Mouse (Mus musculus) neural tube, embryonic 11.5 days (tissue): Measurements from ENCODE around the gene Grin2c. TPM values are rescaled to one million over a fixed set of nuclear protein-coding genes. Genes with fewer than 3 reads are reported as not detected.
A peak's percentile ranks its signal among the peaks of the same experiment; 100 is the strongest.

Experiments used
- ATAC-seq: fragments of 200-750 bp; cut with Nextera tagmentation; 2 replicates; pipeline ENCODE4 v1.8.0; 2017; ENCODE audit warnings: moderate number of reproducible peaks, mild to moderate bottlenecking, moderate TSS enrichment, moderate library complexity; ENCODE audit not compliant: insufficient read depth, low FRiP score, low TSS enrichment
- DNase-seq: peaks from one replicate; pipeline ENCODE4 v3.0.0-alpha.2; 2015; ENCODE audit warnings: low spot score
- H3K27ac ChIP-seq: fragments of 300-500 bp; sonication (generic); 2 replicates; pipeline ENCODE4 v1.5.1; 2014; ENCODE audit warnings: low read depth, mild to moderate bottlenecking, low read length
- H3K27me3 ChIP-seq: fragments of 300-500 bp; sonication (generic); 2 replicates; pipeline ENCODE4 v1.6.1; 2014; ENCODE audit warnings: mild to moderate bottlenecking, low read length, mixed read lengths; ENCODE audit not compliant: control insufficient read depth, insufficient read depth
- H3K36me3 ChIP-seq: fragments of 300-500 bp; sonication (generic); 2 replicates; pipeline ENCODE4 v1.6.1; 2014; ENCODE audit warnings: mild to moderate bottlenecking, low read length, moderate library complexity, mixed read lengths; ENCODE audit not compliant: control insufficient read depth, insufficient read depth
- H3K4me1 ChIP-seq: fragments of 300-500 bp; sonication (generic); 2 replicates; pipeline ENCODE4 v1.6.1; 2014; ENCODE audit warnings: low read length, mixed read lengths; ENCODE audit not compliant: control insufficient read depth, insufficient read depth
- H3K4me2 ChIP-seq: fragments of 300-500 bp; sonication (generic); 2 replicates; pipeline ENCODE4 v1.6.1; 2014; ENCODE audit warnings: low read depth, mild to moderate bottlenecking, moderate library complexity
- H3K4me3 ChIP-seq: fragments of 300-500 bp; sonication (generic); 2 replicates; pipeline ENCODE4 v1.5.1; 2014; ENCODE audit warnings: low read depth, low read length
- H3K9ac ChIP-seq: fragments of 300-500 bp; sonication (generic); 2 replicates; pipeline ENCODE4 v1.6.1; 2014; ENCODE audit warnings: mild to moderate bottlenecking, low read length
- H3K9me3 ChIP-seq: fragments of 300-500 bp; sonication (generic); 2 replicates; pipeline ENCODE4 v1.6.1; 2016; ENCODE audit warnings: low read length; ENCODE audit not compliant: control insufficient read depth
- WGBS: fragments of 180-500 bp; shearing (Covaris S2); extraction: QIAGEN DNeasy Blood & Tissue Kit; methylation state at CpG from one replicate; pipeline ENCODE4 v1.1.7; 2014; 5-methylcytosine and 5-hydroxymethylcytosine counted together
- polyA plus RNA-seq: library from polyadenylated mRNA; unstranded; fragments of >200 nt; fragmentation: Nextera tagmentation; extraction: Ambion mirVana; gene quantifications from 2 replicates; pipeline ENCODE4 v1.2.1, GENCODE M21; 2014

The Grin2c gene
- polyA plus RNA-seq, 1 experiment from 2014 or later: 0.57 TPM

DNA sequence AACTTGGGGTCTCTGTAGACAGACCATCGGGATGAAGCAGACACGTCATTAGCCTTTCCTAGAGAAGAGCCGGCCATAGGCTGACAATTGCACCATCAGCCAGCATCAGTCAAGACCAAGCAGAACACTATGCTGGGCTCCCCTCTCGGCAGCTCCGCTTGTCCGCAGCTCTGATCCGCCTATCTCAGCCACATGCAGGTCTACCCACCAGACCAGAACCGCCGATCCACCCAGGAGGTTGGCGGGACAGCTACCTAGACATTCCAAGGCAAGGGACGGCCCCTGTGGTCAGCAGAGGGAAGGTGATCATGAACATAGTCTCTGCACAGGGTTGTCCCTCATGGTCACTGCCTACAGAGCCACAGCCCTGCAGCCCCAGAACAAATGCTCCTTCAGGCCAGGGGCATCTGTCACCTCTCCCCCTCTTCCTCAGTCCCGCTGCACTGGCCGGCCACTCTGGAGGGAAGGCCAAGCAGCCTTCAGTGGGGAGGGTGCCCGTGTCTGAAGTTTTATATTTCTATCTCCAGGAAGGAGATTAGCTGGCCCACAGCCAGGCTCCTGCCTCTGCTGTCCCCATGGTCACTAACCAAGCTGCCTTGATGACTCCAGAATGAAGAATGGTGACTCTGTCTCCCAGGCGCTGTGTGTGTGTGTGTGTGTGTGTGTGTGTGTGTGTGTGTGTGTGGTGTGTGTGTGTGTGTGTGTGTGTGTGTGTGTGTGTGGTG is 32.6 kb downstream of the Grin2c start:
- Histone ChIP-seq H3K4me1 (peaks cover 41% of the 10 kb centered on the region), H3K4me2 (no peak overlapping the region), H3K27me3 (no peaks in the 10 kb centered on the region), H3K36me3 (no peaks in the 10 kb centered on the region), H3K9me3 (no peaks in the 10 kb centered on the region), H3K27ac (no peak overlapping the region), H3K4me3 (no peak overlapping the region), H3K9ac (no peak overlapping the region)
- ATAC-seq (no peak), DNase-seq (no peak)
- WGBS: 73% methylated on average over 15 of the region's 15 CpGs

DNA sequence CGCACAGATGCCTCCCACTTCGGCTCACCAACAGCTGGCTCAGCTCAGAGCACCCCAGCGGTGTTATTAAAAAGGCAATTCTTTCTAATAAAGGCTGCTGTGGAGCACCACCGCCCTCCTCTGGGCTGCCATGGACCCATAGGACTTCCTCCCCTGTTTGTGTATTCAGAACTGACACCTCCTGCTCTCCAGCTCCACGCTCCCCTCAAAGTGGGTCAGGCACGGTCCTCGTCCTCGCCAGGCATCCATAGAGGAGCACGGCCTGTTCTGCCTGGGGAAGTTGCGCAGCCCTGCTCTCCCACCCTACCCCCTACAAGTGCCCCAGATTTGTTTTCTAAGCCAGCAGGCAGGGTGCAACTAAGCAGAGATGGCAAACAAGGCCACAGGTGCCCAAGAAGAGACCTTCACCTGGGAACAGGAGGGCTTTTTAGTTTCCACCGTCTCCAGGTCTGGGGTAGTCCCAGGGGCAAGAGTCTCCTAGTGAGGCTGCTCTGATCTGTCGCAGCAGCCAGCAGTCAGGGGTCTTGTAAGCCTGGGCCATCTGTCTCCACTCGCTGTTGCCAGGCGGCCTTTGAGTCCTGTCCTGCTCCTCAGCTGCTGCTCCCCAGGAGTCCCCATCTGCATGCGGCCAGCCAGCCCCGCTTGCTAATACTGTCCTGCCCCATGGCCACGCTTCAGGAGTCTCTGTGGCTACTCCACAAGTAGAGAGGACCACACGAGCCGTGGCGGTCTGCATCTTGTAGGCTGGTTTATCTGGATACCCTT is 33.3 kb downstream of the Grin2c start:
- no peak overlapping the region; the same call in 1 of the 2 replicates for H3K27ac ChIP-seq
- 0 out of 2 replicates have a peak, but pooled peaks have one; percentile 58 for ATAC-seq

DNA sequence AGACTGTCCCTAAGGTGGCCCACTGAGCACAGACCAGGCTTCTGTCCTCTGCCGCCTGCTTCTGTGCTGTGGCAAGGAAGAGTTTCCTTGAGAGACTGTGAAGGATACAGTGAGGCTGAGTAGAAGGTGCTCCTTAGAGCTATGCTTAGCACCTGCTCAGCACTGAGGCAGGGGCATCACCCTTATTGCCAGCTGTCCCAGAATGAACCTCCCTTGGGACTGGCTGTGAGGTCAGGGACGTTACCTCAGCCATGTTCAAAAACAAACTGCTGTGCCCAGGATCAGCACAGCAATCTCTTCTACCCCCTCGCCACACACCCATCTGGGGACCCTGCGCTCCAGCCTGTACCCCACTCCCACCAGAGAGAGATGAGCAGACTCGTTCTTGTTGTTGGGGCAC is 34.2 kb downstream of the Grin2c start:
- DNase-seq (no peak), ATAC-seq (no peak)
- H3K27me3 ChIP-seq: no peaks in the 10 kb centered on the region
- no peak overlapping the region for H3K27ac ChIP-seq
- H3K4me1 ChIP-seq: peaks cover 46% of the 10 kb centered on the region
- no peak overlapping the region for H3K9ac ChIP-seq
- 79% methylated on average over 5 of the region's 5 CpGs for WGBS
- H3K9me3 ChIP-seq: no peaks in the 10 kb centered on the region
- no peak overlapping the region for H3K4me2 ChIP-seq
- H3K4me3 ChIP-seq: no peak overlapping the region
- no peaks in the 10 kb centered on the region for H3K36me3 ChIP-seq

More for the DNA sequence above, 33.3 kb downstream of the Grin2c start:
- DNase-seq: peak; percentile 54
- Histone ChIP-seq H3K4me1 (peaks cover 43% of the 10 kb centered on the region), H3K9me3 (no peaks in the 10 kb centered on the region), H3K4me2 (no peak overlapping the region), H3K4me3 (no peak overlapping the region), H3K9ac (no peak overlapping the region), H3K27me3 (no peaks in the 10 kb centered on the region), H3K36me3 (no peaks in the 10 kb centered on the region)
- 44% methylated on average over 20 of the region's 20 CpGs for WGBS

DNA sequence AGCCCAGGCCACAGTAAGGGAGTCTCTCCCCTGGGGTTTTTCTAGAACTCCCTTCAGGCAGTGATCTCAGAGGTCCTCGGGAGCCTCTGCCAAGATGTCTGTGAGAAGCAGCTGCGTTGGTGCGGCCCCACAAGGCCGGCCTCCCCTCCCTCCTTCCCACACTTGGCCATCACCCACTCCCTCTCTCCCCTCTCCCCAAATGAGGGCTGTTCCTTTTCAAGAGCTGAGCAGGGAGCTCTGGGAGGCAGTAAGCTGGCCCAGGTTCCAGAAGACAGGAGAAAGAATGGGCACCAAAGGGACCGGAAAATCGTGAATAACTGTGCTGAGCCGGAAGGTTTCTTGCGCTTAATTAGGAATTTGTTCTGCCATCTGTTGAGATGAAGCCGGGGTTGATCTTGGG is 35.1 kb downstream of the Grin2c start:
- no peaks in the 10 kb centered on the region for H3K27me3 ChIP-seq
- no peak for ATAC-seq
- no peak overlapping the region; the same call in 1 of the 2 replicates for H3K9ac ChIP-seq
- no peaks in the 10 kb centered on the region for H3K36me3 ChIP-seq
- no peak overlapping the region for H3K27ac ChIP-seq
- 53% methylated on average over 9 of the region's 9 CpGs for WGBS
- H3K4me1 ChIP-seq: peaks cover 46% of the 10 kb centered on the region
- H3K9me3 ChIP-seq: no peaks in the 10 kb centered on the region
- no peak overlapping the region for H3K4me2 ChIP-seq
- DNase-seq: no peak
- H3K4me3 ChIP-seq: no peak overlapping the region

DNA sequence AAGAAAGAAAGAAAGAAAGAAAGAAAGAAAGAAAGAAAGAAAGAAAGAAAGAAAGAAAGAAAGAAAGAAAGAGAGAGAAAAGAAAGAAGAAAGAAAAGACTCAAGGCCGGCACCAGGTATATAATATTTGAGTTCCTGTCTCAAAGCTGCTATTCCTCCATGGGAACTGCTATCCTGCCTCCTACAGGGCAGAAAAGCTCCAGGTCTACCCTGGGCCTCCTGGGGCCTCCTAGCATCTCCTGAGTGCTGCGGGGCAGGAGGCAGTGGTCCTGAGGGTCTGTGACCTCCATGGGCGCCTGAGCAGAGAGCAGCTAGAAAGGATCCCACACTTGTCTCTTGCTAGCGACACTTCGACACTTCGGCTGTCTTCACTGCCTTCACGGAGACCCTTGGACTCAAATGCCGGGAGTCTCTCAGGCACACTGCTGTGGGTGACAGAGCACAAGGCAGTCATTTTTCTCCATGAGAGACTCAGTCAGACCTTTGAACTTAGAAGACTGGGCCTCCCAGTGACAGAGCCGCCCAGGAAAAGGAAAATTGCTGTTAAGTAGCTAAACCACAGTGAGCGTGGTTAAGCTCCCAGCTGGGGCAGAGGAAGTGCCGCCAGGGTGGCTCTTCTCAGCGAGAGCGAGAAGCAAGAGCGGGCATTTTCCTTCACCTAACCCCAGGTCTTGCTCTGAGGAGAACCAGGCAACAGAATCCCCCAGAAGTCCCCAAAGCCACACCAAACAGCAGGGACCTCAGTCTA is 35.7 kb downstream of the Grin2c start:
- peaks cover 46% of the 10 kb centered on the region for H3K4me1 ChIP-seq
- no peak overlapping the region for H3K4me3 ChIP-seq
- ATAC-seq: no peak
- no peaks in the 10 kb centered on the region for H3K36me3 ChIP-seq
- 55% methylated on average over 14 of the region's 14 CpGs for WGBS
- H3K9me3 ChIP-seq: no peaks in the 10 kb centered on the region
- H3K4me2 ChIP-seq: no peak overlapping the region
- H3K27me3 ChIP-seq: no peaks in the 10 kb centered on the region
- no peak for DNase-seq
- H3K27ac ChIP-seq: no peak overlapping the region
- H3K9ac ChIP-seq: no peak overlapping the region; the same call in 1 of the 2 replicates

DNA sequence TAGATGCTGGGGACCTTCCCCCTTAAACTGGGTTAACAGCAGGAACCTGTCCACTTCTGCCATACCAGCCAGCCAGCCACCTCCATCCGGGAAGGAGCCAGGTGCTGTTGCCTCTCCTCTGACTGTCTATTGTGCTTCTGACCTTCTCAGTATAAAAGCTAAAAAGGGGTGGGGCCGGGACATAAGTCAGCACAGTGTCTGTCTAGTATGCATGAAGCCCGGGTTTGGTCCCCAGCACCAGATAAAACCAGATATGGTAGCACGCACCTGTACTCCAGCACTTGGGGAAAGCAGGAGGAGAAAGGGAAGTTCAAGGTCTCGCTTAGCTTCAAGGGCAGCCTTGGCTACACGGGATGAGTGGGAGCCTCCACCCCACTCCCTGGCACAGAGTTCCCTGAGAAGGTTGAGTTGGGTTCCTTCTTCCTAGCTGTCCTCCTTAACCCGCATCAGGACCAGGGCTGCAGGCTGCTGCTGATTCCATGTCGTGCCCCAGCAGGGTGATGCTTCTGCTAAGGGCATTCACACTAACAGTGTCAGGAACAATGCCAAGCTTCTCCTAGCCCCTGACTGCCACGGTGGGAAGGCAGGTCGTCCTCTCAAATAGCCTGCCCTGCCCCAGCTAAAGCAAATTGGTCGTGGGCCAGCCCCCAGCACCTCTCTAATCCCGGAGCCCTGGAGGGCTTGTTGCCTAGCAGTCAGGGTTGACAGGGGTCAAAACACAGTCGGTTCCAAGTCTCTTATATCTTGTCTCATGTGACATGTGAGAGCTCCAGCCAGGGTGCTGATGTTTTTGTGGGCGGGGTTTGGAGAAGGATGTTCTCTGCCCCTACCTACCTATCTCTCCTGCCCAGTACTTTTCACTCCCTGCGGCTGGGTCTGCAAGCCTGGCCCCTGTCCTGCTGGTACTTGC is 37.8 kb downstream of the Grin2c start:
- H3K4me2 ChIP-seq: no peak overlapping the region
- WGBS: 50% methylated on average over 15 of the region's 15 CpGs

DNA sequence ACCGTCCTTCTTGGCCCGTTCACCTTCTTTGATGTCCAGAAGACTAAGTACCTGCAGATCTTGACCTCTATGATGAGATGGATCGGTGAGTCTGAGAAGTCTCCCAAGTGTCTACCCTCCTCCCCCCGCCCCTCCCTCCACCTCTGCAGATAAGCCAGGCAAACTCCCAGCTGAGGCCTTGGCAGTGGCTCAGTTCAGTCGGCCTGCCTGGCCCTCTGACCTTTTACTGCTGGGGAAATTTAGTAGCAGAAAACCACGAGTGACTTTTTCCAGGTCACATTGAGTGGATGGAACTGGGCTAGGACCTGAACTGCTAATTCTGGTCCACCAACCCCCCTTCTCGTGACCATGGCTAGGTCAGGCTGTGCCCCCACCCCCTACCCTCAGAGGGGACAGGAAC is 38.6 kb downstream of the Grin2c start:
- no peak overlapping the region for H3K27ac ChIP-seq
- H3K4me3 ChIP-seq: no peak overlapping the region
- no peak overlapping the region for H3K9ac ChIP-seq
- no peak overlapping the region for H3K4me2 ChIP-seq
- no peaks in the 10 kb centered on the region for H3K36me3 ChIP-seq
- ATAC-seq (no peak), DNase-seq (no peak)
- WGBS: 68% methylated on average over 7 of the region's 7 CpGs
- no peaks in the 10 kb centered on the region for H3K9me3 ChIP-seq
- no peaks in the 10 kb centered on the region; the same call in 1 of the 2 replicates for H3K27me3 ChIP-seq
- peaks cover 32% of the 10 kb centered on the region for H3K4me1 ChIP-seq

More for the DNA sequence above, 37.8 kb downstream of the Grin2c start:
- Histone ChIP-seq H3K36me3 (no peaks in the 10 kb centered on the region), H3K27ac (no peak overlapping the region), H3K27me3 (no peaks in the 10 kb centered on the region; the same call in 1 of the 2 replicates), H3K9me3 (no peaks in the 10 kb centered on the region), H3K4me3 (no peak overlapping the region), H3K9ac (no peak overlapping the region), H3K4me1 (peaks cover 39% of the 10 kb centered on the region)
- DNase-seq (no peak), ATAC-seq (no peak)

DNA sequence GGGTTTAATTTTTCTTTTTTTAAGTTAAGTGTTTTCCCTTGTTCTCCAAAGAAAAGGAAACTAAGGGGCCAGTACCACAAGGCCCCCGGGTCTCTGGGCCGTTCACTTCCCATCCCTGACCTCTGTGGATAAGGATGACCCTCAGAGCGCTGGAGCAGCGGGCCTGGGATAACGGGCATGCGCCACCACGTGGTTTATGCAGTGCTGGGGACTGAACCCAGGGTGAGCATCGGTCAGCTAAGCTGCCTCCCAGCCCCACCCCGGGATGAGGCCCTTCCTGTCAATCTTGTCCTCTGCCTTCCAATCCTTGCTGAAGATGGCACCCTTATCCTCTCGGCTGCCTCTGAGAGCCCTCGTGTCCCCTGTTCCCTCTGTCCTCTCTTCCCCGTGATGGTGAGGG is 39.4 kb downstream of the Grin2c start:
- no peaks in the 10 kb centered on the region for H3K9me3 ChIP-seq
- peaks cover 30% of the 10 kb centered on the region for H3K4me1 ChIP-seq
- no peak for DNase-seq
- H3K4me2 ChIP-seq: no peak overlapping the region
- no peaks in the 10 kb centered on the region; the same call in 1 of the 2 replicates for H3K27me3 ChIP-seq
- no peak overlapping the region for H3K4me3 ChIP-seq
- 31% methylated on average over 12 of the region's 12 CpGs for WGBS
- ATAC-seq: no peak
- H3K36me3 ChIP-seq: no peaks in the 10 kb centered on the region
- H3K27ac ChIP-seq: no peak overlapping the region
- no peak overlapping the region for H3K9ac ChIP-seq
